Mouse (Mus musculus) limb, embryonic 11.5 days (tissue): ENCODE measurements at regions not wholly inside any gene's neighbourhood (a gene's known extent, or its start where the extent isn't known, plus 50 kb on each side); places are given as distances from the start of the nearest gene placed in this dataset.

ENCODE experiments used
- ATAC-seq: fragments of 200-750 bp; cut with Nextera tagmentation; 2 replicates; pipeline ENCODE4 v1.8.0; 2017; ENCODE audit warnings: low read depth; ENCODE audit not compliant: insufficient number of reproducible peaks, low FRiP score, low TSS enrichment
- DNase-seq: peaks from one replicate; pipeline ENCODE4 v3.0.0-alpha.2; 2015; ENCODE audit warnings: low spot score
- H3K27ac ChIP-seq: fragments of 300-500 bp; sonication (generic); replicated peaks from 2 replicates; pipeline ENCODE4 v1.5.1; 2014; ENCODE audit warnings: low read depth, mild to moderate bottlenecking, low read length
- H3K27me3 ChIP-seq: fragments of 300-500 bp; sonication (generic); 2 replicates; pipeline ENCODE4 v1.6.1; 2014; ENCODE audit warnings: mild to moderate bottlenecking, low read length, mixed read lengths; ENCODE audit not compliant: control insufficient read depth, insufficient read depth
- H3K36me3 ChIP-seq: fragments of 300-500 bp; sonication (generic); 2 replicates; pipeline ENCODE4 v1.6.1; 2014; ENCODE audit warnings: mild to moderate bottlenecking, low read length, moderate library complexity, mixed read lengths; ENCODE audit not compliant: control insufficient read depth, insufficient read depth
- H3K4me1 ChIP-seq: fragments of 300-500 bp; sonication (generic); 2 replicates; pipeline ENCODE4 v1.6.1; 2014; ENCODE audit warnings: low read length, mixed read lengths; ENCODE audit not compliant: control insufficient read depth, insufficient read depth
- H3K4me2 ChIP-seq: fragments of 300-500 bp; sonication (generic); 2 replicates; pipeline ENCODE4 v1.6.1; 2014; ENCODE audit warnings: low read depth, mild to moderate bottlenecking, moderate library complexity; ENCODE audit not compliant: severe bottlenecking
- H3K4me3 ChIP-seq: fragments of 300-500 bp; sonication (generic); 2 replicates; pipeline ENCODE4 v1.5.1; 2014; ENCODE audit warnings: low read depth, low read length
- H3K9ac ChIP-seq: fragments of 300-500 bp; sonication (generic); 2 replicates; pipeline ENCODE4 v1.6.1; 2014; ENCODE audit warnings: mild to moderate bottlenecking, low read length
- H3K9me3 ChIP-seq: fragments of 300-500 bp; sonication (generic); 2 replicates; pipeline ENCODE4 v1.6.1; 2016; ENCODE audit warnings: low read length; ENCODE audit not compliant: control insufficient read depth
- WGBS: fragments of 180-500 bp; shearing (Covaris S2); extraction: QIAGEN DNeasy Blood & Tissue Kit; methylation state at CpG from one replicate; pipeline ENCODE4 v1.1.7; 2014; 5-methylcytosine and 5-hydroxymethylcytosine counted together

GRCm38 (mm10) chr12:68599016-68599616 is 559.9 kb downstream of the Rps29 start:
- Histone ChIP-seq H3K27ac (no peak overlapping the region), H3K36me3 (no peaks in the 10 kb centered on the region), H3K9ac (no peak overlapping the region), H3K9me3 (no peaks in the 10 kb centered on the region), H3K4me1 (no peaks in the 10 kb centered on the region), H3K27me3 (no peaks in the 10 kb centered on the region), H3K4me2 (no peak overlapping the region), H3K4me3 (no peak overlapping the region)
- 83% methylated on average over 8 of the region's 8 CpGs for WGBS
- ATAC-seq (no peak), DNase-seq (no peak)

- no peaks in the 10 kb centered on the region for H3K27me3 ChIP-seq
- no peaks in the 10 kb centered on the region for H3K9me3 ChIP-seq
- 85% methylated on average over 3 of the region's 3 CpGs for WGBS
- no peak overlapping the region for H3K4me2 ChIP-seq
- H3K27ac ChIP-seq = no peak overlapping the region
- ATAC-seq (no peak), DNase-seq (no peak)
- H3K4me3 ChIP-seq = no peak overlapping the region
- no peaks in the 10 kb centered on the region for H3K36me3 ChIP-seq
- H3K4me1 ChIP-seq = no peaks in the 10 kb centered on the region
- H3K9ac ChIP-seq = no peak overlapping the region
Observed at GRCm38 (mm10) chr12:68585524-68585872, 573.5 kb downstream of the Rps29 start.

- no peaks in the 10 kb centered on the region for H3K27me3 ChIP-seq
- no peak overlapping the region for H3K4me3 ChIP-seq
- no peaks in the 10 kb centered on the region for H3K36me3 ChIP-seq
- H3K4me2 ChIP-seq = no peak overlapping the region
- ATAC-seq (no peak), DNase-seq (no peak)
- H3K9me3 ChIP-seq = no peaks in the 10 kb centered on the region
- H3K4me1 ChIP-seq = no peaks in the 10 kb centered on the region
- WGBS = 66% methylated on average over 6 of the region's 6 CpGs
- no peak overlapping the region for H3K27ac ChIP-seq
- H3K9ac ChIP-seq = no peak overlapping the region
Observed at GRCm38 (mm10) chr12:68584786-68585523, 574.0 kb downstream of the Rps29 start.

GRCm38 (mm10) chr12:68579909-68580308 is 579.1 kb downstream of the Rps29 start:
- no peaks in the 10 kb centered on the region for H3K4me1 ChIP-seq
- H3K4me2 ChIP-seq = no peak overlapping the region
- no peak overlapping the region for H3K4me3 ChIP-seq
- no peak overlapping the region for H3K9ac ChIP-seq
- H3K27ac ChIP-seq = no peak overlapping the region
- 72% methylated on average over 5 of the region's 5 CpGs for WGBS
- no peak for DNase-seq
- no peaks in the 10 kb centered on the region for H3K27me3 ChIP-seq
- no peak for ATAC-seq
- no peaks in the 10 kb centered on the region for H3K9me3 ChIP-seq
- no peaks in the 10 kb centered on the region for H3K36me3 ChIP-seq

GRCm38 (mm10) chr12:68577453-68577852 is 581.5 kb downstream of the Rps29 start:
- no peak overlapping the region for H3K4me3 ChIP-seq
- H3K9me3 ChIP-seq = no peaks in the 10 kb centered on the region
- no peak overlapping the region for H3K27ac ChIP-seq
- H3K4me2 ChIP-seq = no peak overlapping the region
- DNase-seq (no peak), ATAC-seq (no peak)
- no peak overlapping the region for H3K9ac ChIP-seq
- WGBS = 81% methylated on average over 6 of the region's 6 CpGs
- no peaks in the 10 kb centered on the region for H3K27me3 ChIP-seq
- H3K4me1 ChIP-seq = no peaks in the 10 kb centered on the region
- no peaks in the 10 kb centered on the region for H3K36me3 ChIP-seq

- no peak for ATAC-seq
- no peak for DNase-seq
- no peak overlapping the region for H3K4me2 ChIP-seq
- no peak overlapping the region for H3K9ac ChIP-seq
- H3K27ac ChIP-seq = no peak overlapping the region
- H3K36me3 ChIP-seq = no peaks in the 10 kb centered on the region
- 61% methylated on average over 7 of the region's 7 CpGs for WGBS
- H3K9me3 ChIP-seq = no peaks in the 10 kb centered on the region
- no peaks in the 10 kb centered on the region for H3K27me3 ChIP-seq
- no peak overlapping the region for H3K4me3 ChIP-seq
- H3K4me1 ChIP-seq = no peaks in the 10 kb centered on the region
Observed at GRCm38 (mm10) chr12:68576855-68577254, 582.1 kb downstream of the Rps29 start.

- ATAC-seq (no peak), DNase-seq (no peak)
- Histone ChIP-seq H3K36me3 (no peaks in the 10 kb centered on the region), H3K9me3 (no peaks in the 10 kb centered on the region), H3K4me2 (no peak overlapping the region), H3K4me3 (no peak overlapping the region), H3K27ac (no peak overlapping the region), H3K9ac (no peak overlapping the region), H3K27me3 (no peaks in the 10 kb centered on the region), H3K4me1 (no peaks in the 10 kb centered on the region)
- 62% methylated on average over 7 of the region's 7 CpGs for WGBS
Observed at GRCm38 (mm10) chr12:68554943-68555627, 603.9 kb downstream of the Rps29 start.

GRCm38 (mm10) chr12:68554292-68554691 is 604.7 kb downstream of the Rps29 start:
- Histone ChIP-seq H3K36me3 (no peaks in the 10 kb centered on the region), H3K27me3 (no peaks in the 10 kb centered on the region), H3K27ac (no peak overlapping the region), H3K9ac (no peak overlapping the region), H3K9me3 (no peaks in the 10 kb centered on the region), H3K4me2 (no peak overlapping the region), H3K4me3 (no peak overlapping the region), H3K4me1 (no peaks in the 10 kb centered on the region)
- no peak for ATAC-seq
- no peak for DNase-seq
- 63% methylated on average over 2 of the region's 2 CpGs for WGBS
